Mouse (Mus musculus) urinary bladder, postnatal 25 days (tissue): ENCODE data around the gene S100a1.

Source experiments
- DNase-seq: peaks from one replicate; pipeline ENCODE4 v3.0.0; 2022; ENCODE audit warnings: low spot score

The S100a1 gene

DNA sequence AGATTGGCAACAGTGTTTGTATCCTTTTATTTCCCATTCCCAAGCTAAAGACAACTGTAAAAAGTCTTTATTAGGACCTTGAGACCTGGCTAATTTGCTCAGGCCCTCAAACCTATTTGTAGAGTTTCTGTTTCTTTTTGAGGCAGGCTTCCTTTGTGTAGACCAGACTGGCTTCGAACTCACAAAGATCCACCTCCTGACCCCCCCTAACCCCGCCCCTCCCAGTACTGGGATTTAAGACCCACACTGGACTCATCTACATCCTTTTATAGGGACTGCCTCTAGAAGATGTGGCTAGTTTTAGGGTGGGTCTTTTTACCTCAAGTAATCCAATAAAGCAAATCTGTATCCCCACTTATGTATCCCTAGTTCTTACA is 4.5 kb downstream of the S100a1 start:
- no peak for DNase-seq

DNA sequence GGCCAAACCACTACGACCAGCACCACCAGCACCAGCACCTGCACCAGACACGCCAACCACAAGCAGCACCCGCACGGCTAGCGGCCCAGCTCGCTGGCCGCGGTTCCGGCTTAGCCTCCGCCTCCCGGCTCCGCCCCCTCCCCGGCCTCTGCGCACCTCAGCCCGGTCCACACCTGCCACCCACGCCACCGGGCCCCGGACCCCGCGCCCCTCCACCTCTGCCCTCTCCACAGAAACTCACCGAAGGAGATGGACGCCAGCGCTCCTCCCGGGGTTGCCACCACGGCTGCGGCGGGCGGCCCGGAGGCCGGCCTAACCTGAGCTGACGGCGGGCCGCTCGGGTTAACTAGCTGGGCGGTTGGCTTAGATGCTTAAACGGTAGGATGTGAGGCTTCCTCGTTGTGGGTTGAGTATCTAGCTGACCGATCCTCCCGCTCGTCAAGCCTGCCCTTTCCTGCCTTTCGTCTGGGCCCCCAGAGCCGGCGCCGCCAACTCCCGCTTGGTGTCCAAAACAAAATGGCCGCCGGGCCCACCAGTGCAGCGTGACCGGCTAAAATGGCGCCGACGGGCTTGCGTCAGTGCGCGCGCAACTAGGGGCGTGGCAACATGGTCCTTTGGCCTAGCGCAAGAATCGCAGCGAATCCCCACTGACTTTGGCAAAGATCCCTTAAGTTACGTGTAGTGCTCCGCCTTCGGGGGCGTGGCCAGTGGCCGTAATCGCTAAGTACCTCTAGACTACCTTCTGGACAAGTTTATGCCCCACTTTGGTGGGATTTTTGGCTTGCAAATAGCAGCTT is 5.0 kb downstream of the S100a1 start, which contains the start of gene Chtop:
Gene Chtop (minus strand): TSS at position 549 of the 797 bp plus-strand sequence.
- DNase-seq, result peak; percentile 100

DNA sequence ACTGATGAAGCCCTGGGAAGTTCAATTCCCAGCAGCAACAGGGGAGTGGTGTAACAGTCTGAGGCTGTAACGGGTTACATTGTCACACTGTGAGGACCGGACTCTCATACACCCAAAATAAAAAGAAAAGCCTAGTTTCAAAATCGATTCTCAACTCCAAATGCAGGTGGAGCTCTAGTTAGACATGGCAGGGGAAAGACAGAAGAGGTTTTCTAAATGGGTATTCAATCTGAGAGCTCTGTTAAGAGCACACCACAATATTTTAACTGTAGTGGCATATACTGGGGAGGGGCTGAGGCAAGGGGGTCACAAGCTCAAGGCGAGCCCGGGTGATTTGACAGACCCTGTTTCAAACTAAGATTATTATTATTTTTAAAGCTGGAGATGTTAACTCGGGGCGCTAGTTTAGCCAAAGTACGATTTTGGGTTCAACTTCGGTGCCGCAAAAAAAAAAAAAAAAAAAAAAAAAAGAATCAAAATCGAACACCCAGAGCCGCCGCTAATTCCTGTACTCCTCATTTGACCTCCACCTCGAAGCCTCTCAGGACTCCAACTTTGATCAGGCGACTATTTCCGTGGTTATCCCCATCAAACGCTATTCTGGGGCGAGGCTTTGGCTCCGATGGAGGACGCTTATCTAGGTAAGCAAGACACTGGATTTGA is 5.8 kb downstream of the S100a1 start:
- DNase-seq, result no peak

DNA sequence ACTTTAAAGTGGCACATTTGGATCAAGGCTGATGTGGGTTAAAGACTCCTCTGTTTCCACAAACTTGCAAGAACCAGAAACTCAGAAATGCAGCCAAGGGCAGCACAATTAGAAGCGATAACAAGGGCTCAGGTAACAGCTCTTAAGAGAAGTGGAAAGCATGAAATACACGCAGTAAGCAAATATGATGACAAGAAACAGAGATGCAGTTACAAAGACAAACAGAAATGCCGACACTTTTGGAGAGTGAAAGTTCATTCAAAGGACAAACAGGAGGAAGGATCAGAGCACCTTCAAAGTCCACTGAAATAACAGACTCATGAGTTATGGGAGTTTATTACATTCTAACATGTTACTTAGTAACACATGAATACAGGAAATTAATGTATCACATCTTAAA is 7.8 kb downstream of the S100a1 start:
- no peak for DNase-seq

DNA sequence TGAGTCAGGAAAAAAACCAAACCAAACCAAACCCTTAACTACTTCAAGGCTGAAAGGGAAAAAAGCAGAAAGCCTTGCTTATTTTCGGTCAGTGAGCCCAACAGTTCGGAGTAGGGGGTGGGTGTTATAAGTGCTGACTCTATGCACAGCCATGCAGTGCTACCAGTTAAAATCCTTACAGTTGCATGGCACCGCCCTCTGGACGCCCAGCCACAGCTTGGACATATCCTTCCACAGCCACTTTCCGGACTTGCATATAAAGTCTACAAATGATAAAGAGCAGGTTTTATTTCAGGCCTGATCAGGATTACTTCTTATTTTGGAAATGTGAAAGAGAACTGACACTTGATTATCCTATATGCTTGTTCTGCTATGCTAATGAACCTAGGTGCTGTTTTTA is 9.0 kb downstream of the S100a1 start:
- no peak for DNase-seq

DNA sequence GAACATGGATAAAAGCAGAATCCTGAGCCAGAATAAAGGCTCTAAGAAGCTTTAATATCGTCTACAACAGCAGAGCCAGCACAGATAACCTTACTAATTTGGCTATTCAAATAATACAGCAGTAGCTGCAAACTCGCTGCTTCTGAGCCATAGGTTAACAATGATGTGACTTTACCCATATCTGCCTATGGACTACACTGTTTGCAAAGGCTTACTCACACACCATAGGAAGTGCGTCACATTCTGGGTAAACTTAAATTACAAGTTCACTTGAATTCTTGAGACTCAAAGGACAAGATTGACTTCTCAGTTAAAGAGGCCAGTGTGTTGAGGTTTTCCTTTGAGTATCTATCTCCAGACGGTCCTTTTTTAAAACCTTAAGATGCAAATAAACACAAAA is 10.7 kb downstream of the S100a1 start:
- DNase-seq, result no peak

DNA sequence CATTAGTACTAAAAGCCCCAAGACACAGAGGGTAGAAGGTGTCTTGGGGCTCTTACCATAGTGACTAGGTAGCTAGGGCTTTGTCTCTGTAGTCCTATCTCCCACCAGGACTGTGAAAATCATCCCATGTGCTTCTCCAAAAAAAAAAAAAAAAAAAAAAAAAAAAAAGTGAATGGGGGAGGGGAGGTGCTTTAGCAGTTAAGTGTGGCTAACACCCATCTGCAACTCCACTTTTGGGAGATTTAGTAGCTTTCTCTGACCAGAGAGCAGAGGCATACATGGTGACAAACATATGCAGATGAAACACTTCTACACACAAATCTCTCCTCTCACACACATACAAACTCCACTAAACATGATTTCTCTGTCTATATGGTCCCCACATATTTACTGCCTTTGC is 16.6 kb downstream of the S100a1 start:
- no peak for DNase-seq

DNA sequence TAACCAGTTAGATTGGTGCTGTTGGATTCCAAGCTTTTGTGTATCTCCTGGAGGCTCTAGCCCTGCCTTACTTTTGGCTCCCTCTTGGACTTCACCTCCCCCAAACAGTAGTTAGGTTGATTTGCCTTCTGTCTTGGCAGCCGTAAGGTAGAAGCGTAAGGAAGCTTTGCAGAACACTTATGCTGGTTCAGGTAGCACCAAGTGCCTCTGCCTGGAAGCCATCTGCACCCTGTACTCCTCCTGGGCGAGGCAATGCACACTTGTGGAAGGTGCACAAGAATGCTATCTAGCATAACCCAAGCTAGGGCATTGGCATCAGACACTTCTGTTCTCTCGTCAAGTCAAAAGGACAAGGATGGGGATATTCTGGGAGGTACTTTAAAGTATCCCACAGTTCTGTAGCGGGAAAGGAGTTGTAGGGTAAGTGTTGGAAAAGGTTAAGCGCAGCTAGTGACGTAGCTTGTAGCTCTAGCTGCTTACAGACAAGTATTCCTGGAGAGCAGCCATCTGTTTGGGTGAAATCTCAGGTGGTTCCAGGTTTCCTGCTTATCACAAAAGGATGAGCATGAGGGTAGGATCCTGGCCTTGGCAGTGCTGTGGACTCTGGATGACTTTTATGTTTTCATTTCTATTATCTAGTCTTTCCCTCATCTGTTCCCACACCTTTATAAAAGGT is 18.2 kb downstream of the S100a1 start:
- DNase-seq, result no peak

DNA sequence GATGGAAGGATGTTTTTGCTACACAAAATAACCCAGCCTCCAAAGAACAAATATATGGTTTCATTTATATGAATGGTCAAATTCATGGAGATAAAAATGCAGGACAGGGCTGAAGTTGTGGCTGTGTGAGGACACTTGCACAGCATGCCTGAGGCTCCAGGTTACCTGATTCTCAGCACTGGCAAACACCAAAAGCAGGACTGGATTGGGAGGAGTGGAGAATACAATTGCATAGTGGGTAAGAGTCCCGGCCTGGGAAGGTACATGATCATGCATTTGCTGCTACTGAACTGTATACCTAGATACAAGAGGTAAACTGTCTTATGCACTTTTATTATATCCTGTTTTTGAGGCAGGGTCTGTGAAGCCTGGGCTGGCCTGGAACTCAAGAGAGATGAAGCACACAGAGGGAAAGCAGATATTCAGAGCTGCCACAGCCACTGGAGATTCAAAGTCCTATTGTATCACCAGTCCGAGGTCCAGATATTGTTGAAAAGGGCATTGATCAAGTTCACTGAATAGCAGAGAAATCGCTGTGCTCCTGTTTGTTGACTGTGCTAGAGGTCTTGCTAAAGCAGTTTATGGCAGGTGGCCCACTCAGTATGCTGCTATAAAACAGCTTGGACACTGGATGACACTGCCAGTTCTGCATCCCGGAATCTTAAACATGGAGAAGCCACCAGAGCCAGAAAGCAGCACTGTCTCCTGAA is 20.2 kb downstream of the S100a1 start:
- DNase-seq, result no peak

DNA sequence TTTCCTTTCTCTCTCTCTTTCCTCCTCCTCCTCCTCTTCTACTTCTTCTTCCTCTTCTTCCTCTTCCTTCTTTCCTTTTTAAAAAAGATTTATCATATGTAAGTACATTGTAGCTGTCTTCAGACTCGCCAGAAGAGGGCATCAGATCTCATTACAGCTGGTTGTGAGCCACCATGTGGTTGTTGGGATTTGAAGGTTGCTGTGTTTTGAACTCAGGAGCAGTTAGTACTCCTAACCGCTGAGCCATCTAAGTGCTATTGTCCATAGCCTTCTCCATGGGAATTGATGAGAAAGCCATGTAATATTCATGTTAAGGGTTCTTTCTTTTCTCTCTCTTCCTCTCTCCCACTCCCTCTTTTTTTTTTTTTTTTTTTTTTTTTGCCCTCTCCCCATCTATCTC is 22.8 kb downstream of the S100a1 start:
- DNase-seq, result no peak

DNA sequence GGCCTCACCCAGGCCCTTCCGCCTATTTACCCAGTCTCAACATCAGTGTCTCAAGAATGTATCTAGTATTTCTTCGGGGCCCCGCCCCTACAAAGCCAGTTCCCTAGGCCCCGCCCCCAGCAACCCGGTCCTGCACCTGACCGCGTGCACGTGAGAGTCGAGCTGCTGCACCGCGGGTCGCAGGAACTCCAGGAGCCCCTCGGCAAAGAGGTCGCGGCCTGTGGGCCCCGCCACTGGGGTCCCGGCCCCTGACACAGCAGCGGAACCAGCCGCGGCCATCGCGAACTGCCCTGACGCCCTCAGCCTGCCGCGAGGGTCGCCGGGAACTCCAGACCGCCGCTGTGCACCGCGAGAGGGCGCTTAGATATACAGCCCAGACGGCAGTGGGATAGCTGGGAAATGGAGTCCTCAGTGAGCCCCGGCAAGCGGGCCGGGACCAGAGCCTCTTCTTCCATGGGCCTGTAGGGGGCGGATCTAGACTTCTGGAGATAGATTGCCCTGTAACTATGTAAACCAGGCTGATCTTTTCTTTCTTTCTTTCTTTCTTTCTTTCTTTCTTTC is 23.4 kb downstream of the S100a1 start, which contains the start of gene Snapin:
Gene Snapin (minus strand): TSS at position 338 of the 561 bp plus-strand sequence.
- DNase-seq, result peak; percentile 93

DNA sequence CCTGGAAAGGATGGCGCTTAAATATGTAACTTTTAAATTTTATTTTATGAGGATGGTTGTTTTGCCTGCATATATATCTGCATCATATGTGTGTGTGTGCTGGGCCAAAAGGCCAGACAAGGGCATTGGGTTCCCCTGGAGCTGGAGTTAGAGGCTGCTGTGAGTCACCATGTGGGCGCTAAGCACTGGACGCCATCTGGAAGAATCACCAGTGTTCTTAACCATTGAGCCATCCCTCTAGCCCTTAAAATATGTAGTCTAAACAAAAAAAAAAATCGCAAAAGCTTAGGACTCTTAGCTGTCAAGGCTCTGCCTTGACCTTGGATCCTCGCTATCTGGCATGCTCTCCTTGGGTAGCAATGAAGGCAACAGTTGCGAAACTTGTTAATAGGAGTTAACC is 25.6 kb downstream of the S100a1 start:
- no peak for DNase-seq

DNA sequence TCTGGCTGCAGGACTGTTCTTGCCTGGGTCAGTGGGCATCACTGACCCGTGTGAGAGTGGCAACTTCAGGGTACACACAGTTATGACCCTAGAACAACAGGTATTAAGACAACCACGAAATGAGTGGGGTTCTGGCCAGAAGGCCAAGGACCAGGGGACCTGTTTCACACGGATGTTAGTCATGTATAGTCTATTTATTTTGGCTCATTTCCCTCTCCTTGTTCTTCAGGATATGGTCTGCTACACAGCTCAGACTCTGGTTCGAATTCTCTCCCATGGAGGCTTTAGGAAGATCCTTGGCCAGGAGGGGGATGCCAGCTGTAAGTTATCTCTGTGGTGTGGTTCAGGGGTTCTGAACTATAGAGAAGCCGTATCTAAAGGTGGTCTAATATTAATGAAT is 27.2 kb downstream of the S100a1 start:
- no peak for DNase-seq

DNA sequence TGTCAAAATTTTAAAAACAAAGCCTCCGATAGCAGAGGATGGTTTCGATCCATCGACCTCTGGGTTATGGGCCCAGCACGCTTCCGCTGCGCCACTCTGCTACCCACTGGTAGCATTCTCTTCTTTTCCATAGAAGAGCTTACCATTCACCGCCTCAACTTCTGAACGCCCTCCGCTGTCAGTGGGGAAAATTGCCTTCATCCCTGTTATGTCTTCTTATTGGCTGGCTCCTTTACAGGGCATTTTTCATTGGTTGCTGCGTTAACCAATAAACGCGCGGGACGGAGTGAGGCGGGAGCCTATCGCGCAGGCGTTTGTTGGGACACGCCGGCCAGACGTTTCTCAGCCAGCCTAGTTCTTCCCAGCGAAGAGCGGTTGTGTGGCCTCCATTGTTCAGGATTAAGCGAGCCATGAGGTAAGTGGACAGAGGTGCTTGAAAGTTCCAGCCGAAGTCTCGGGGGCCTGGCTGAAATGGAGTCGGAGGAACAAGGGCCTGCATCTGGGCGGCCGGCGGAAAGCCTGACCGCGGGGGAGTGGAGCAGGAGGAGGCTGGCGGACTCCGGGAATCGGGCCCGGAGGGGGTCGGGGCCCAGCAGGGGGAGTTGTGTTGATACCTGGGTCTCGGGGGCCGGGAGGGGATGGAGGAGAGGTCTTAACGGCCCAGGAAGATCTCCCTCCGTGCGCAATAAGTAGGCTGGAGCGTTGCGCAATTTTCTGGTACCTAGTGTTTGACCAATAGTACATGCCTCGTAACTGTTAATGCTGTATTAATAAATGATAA is 38.2 kb downstream of the S100a1 start, which contains the start of gene Ilf2:
Gene Ilf2 (plus strand): TSS at position 296 of the 781 bp plus-strand sequence.
- peak; percentile 86 for DNase-seq

DNA sequence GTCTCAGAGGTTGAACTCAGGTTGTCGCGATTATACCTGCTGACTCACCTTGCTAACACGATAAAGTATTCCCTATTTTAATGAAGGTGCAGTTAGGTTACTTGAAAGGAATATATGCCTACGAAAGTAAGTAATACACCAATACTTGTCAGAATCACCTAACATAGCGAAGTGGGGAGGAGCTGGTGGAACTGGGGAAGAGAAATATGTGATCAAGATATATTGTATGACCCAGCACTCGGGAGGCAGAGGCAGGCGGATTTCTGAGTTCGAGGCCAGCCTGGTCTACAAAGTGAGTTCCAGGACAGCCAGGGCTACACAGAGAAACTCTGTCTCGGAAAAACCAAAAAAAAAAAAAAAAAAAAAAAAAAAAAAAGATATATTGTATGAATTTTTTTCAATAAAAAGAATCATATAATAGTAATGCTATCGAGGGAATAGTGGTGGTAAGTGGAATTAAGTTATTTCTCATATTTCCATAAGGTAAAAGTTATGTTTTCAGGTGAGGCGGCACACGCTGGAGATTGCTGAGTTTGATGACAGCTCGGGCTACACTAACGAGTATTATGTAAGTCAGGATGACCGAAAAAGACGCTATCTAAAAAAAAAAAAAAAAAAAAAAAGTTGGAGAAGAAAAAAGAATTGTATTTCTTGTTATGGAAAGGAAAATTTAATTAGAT is 38.9 kb downstream of the S100a1 start:
- DNase-seq, result no peak

DNA sequence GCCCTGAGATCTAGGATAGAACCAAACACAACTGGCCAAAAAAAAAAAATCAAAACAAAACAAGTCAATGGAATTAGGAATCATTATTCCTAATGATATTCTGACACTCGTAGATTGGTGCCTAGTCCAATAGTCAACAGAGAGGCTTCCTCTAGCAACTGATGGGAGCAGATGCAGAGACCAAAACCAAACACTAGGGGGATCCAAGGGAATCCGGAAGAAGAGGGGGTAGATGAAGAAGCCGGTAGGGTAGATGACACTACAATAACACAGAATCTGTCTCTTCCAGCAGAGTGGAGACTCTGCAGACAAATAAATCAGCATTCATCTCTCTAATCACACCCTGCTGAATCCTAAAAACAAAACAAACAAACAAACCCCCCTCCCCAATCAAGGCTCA is 42.0 kb downstream of the S100a1 start:
- peak; percentile 30 for DNase-seq

DNA sequence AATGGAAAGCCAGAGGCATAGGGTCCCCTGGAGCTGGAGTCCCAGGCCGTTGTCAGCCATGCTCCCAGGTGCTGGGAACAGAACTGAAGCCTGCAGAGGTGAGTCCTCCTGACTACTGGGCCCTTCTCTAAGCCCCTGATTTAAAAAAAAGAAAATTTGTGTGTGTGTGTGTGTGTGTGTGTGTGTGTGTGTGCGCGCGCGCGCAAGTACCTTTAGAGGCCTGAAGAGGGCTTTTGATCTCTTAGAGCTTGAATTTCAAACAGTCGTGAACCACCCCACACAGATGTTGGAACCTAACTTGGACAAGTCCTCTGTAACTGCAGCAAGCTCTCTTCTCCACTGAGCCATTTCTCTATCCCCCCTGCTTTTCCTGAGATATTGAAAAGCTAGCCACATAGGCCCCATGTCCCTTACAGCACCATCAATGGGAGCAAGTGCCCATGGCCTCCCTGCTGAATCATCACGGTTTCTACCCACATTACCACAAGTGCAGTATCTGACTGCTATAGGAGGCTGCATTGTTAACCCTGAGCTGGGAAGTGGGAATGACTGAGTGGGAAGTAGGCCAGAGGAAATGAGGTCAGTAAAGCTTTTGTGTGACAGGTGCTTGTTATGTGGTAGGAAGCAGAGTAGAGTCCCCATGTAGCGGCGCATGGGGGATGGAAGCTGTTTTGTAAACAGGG is 46.4 kb downstream of the S100a1 start:
- DNase-seq, result no peak

DNA sequence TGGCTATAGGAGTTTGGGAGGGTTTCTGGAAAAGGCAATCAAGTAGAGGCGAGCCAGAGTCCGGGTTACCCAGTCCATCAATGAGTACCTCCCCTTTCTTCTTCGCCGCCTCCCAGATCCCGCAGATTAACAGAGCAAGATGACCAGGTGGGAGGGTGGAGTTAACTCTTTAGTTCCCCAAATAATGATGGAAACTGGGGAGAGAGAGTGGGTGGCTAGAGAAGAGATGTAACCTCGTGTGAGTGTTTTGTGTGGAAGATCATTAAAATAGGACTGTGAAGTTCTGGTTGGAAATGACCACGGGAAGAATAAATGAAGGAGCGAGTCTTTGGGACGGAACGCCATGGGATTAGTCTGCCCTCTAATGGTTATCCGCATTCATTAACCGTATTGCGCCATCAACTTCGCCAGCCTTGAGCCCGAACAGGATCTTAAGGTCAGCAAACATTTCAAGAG is 47.9 kb downstream of the S100a1 start:
- DNase-seq, result peak; percentile 44

DNA sequence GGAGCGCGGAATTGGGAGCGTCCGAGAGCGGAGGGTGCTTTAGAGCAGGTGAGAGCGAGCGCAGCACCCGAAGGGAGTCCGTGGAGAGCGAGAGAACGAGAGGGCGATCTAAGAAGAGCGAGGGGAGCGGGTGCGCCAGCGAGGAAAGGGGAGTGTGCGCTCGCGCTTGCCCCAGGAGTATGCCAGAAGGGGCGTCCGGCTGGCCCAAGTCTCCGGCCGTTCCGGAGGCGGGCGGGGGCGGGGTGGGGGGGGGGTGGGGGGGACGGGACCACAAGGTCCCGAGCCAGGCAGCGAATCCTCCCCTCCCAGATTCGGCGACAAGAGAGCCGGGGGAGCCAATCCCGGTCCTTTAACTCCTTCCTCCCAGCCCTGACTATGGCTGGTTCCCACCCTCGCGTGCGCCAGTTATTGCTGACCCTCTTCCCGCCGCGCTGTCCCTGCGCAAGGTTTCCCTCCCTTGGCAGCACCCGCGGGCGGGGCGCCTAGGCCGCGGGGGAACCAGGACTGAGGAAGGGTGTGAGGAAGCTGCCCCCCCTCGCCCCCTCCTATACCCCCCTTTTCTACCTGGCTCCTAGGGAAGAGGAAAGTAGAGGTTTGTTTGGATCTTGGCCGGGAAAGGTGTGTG is 48.4 kb downstream of the S100a1 start, which contains the start of gene Npr1:
Gene Npr1 (minus strand): TSS at position 181 of the 625 bp plus-strand sequence.
- peak; percentile 19 for DNase-seq
